Mouse (Mus musculus) lung, embryonic 14.5 days (tissue): ENCODE data around the gene Nit2. TPM values are rescaled to one million over a fixed set of nuclear protein-coding genes. Genes with fewer than 3 reads are reported as not detected.

Experiments
- ATAC-seq: fragments of 200-750 bp; cut with Nextera tagmentation; 2 replicates; pipeline ENCODE4 v1.8.0; 2017; ENCODE audit warnings: mild to moderate bottlenecking, moderate TSS enrichment, moderate library complexity; ENCODE audit not compliant: insufficient read depth
- DNase-seq: peaks from one replicate; pipeline ENCODE4 v3.0.0-alpha.2; 2015
- H3K27ac ChIP-seq: fragments of 300-500 bp; sonication (generic); 2 replicates; pipeline ENCODE4 v1.5.1; 2014; ENCODE audit warnings: low read depth, mild to moderate bottlenecking, moderate library complexity
- H3K27me3 ChIP-seq: fragments of 300-500 bp; sonication (generic); 2 replicates; pipeline ENCODE4 v1.6.1; 2014; ENCODE audit warnings: low read length, control low read depth; ENCODE audit not compliant: insufficient read depth
- H3K36me3 ChIP-seq: fragments of 300-500 bp; sonication (generic); 2 replicates; pipeline ENCODE4 v1.6.1; 2014; ENCODE audit warnings: control low read depth; ENCODE audit not compliant: insufficient read depth
- H3K4me1 ChIP-seq: fragments of 300-500 bp; sonication (generic); 2 replicates; pipeline ENCODE4 v1.6.1; 2014; ENCODE audit warnings: antibody characterized with exemption, control low read depth; ENCODE audit not compliant: insufficient read depth
- H3K4me2 ChIP-seq: fragments of 300-500 bp; sonication (generic); 2 replicates; pipeline ENCODE4 v1.6.1; 2014; ENCODE audit warnings: mild to moderate bottlenecking
- H3K4me3 ChIP-seq: fragments of 300-500 bp; sonication (generic); 2 replicates; pipeline ENCODE4 v1.5.1; 2014; ENCODE audit warnings: low read depth, low read length
- H3K9ac ChIP-seq: fragments of 300-500 bp; sonication (generic); 2 replicates; pipeline ENCODE4 v1.6.1; 2014
- H3K9me3 ChIP-seq: fragments of 300-500 bp; sonication (generic); 2 replicates; pipeline ENCODE4 v1.6.1; 2016; ENCODE audit warnings: low read depth, low read length, control low read depth
- CTCF ChIP-seq: IDR thresholded peaks from 2 replicates; pipeline ENCODE4 v1.5.1; 2016; ENCODE audit warnings: antibody characterized with exemption, low read depth
- WGBS: fragments of 180-500 bp; shearing (Covaris S2); extraction: QIAGEN DNeasy Blood & Tissue Kit; methylation state at CpG from one replicate; pipeline ENCODE4 v1.1.7; 2014; 5-methylcytosine and 5-hydroxymethylcytosine counted together
- polyA plus RNA-seq: library from polyadenylated mRNA; unstranded; fragments of >200 nt; fragmentation: Nextera tagmentation; extraction: Ambion mirVana; gene quantifications from 2 replicates; pipeline ENCODE4 v1.2.1, GENCODE M21; 2014

Gene Nit2
- polyA plus RNA-seq, 1 experiment from 2014 or later: 75.4 TPM

- peak overlapping the region; percentile 94 for H3K27ac ChIP-seq
- TF ChIP-seq CTCF: no peak
- DNase-seq (peak; percentile 47), ATAC-seq (peak; percentile 45; the same call in 1 of the 2 replicates)
- H3K27me3 ChIP-seq: no peaks in the 10 kb centered on the region
- peaks cover 8% of the 10 kb centered on the region; the same call in 1 of the 2 replicates for H3K4me1 ChIP-seq
- no peaks in the 10 kb centered on the region for H3K36me3 ChIP-seq
- H3K4me3 ChIP-seq: peak overlapping the region; percentile 99
- peak overlapping the region; percentile 96 for H3K9ac ChIP-seq
- H3K4me2 ChIP-seq: peak overlapping the region; percentile 75
- no peaks in the 10 kb centered on the region for H3K9me3 ChIP-seq
- under 1% methylated on average over 58 of the region's 59 CpGs for WGBS
These were observed 45.2 kb downstream of the Nit2 start for GRCm38 (mm10) chr16:57121816-57122415.

DNA sequence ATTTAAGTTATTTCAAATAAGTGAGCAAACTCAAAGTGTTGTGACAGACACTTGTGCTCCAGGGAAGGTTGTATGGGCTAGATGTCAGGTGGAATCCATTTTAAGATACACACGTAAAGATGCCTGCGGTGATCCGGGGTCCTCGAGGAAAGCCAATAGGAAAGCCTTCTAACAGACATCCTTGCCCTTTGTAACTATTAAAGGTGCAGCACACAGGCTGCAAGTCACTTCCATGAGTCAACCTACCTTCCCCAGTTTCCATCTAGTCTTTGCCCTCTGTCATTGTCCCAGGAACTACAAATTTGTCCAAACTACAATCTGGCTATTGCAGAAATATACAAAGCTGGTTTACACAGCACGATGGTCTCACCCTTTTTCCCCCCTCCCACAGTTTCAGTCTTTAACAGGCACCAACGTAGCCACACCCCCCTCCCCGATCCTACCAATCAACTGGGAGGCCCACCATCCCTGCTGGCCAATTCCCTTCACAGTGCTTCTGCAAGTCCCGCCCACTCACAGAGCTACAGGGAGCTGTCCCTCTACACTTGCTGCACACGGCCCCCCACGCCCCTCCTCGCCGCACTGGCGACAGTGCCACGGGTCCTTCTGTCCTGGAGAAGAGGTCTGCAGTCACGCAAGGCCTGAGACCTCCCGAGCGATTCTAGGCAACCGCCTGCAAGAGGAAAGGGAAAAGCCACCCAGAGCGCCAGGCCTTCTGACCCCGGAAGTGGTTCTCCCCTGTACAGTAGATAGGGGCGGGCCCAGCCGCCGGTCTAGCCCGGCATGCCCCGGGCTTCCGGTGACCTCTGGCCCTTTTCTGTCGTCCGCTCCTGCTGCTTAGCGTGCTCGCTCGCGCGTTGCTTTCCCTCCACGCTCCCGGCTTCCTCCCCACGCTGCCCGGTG is 46.0 kb downstream of the Nit2 start, which contains the start of gene Tomm70a:
Gene Tomm70a (plus strand): TSS at position 791 of the 903 bp plus-strand sequence.
- ATAC-seq (peak; percentile 99), DNase-seq (peak; percentile 95)
- H3K36me3 ChIP-seq: no peaks in the 10 kb centered on the region
- H3K27me3 ChIP-seq: no peaks in the 10 kb centered on the region
- WGBS: under 1% methylated on average over 36 of the region's 37 CpGs
- peak within 1 kb of the TSS; percentile 75 for H3K4me2 ChIP-seq
- peak within 1 kb of the TSS; percentile 94 for H3K27ac ChIP-seq
- peaks cover 8% of the 10 kb centered on the region; the same call in 1 of the 2 replicates for H3K4me1 ChIP-seq
- peak within 1 kb of the TSS; percentile 99 for H3K4me3 ChIP-seq
- TF ChIP-seq CTCF: no peak
- H3K9ac ChIP-seq: peak within 1 kb of the TSS; percentile 96
- H3K9me3 ChIP-seq: no peaks in the 10 kb centered on the region

GRCm38 (mm10) chr16:57117562-57117961 is 49.6 kb downstream of the Nit2 start:
- TF ChIP-seq CTCF: no peak
- Histone ChIP-seq H3K4me1 (no peaks in the 10 kb centered on the region), H3K4me3 (no peak overlapping the region), H3K36me3 (no peaks in the 10 kb centered on the region), H3K27me3 (no peaks in the 10 kb centered on the region), H3K27ac (no peak overlapping the region), H3K9me3 (no peaks in the 10 kb centered on the region), H3K4me2 (no peak overlapping the region), H3K9ac (no peak overlapping the region)
- DNase-seq: no peak
- no peak for ATAC-seq
- WGBS: 81% methylated on average over 2 of the region's 2 CpGs

DNA sequence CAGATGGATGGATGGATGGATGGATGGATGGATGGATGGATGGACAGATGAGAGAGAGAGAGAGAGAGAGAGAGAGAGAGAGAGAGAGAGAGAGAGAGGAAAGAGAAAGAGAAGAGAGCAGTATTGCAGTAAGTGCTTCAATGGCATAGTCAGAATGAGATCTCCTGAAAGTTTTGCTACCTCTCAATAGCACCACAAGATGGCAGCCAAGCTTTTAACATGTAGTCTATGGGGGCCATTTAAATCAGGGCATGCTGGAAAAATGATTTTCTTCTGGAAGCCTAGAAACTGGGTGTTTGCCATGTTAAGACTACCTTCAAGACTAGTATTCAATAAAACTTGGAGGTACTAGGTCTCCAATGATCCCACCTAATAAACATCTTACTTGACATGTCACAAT is 51.1 kb downstream of the Nit2 start:
- Histone ChIP-seq H3K4me2 (no peak overlapping the region), H3K9me3 (no peaks in the 10 kb centered on the region), H3K9ac (no peak overlapping the region), H3K36me3 (no peaks in the 10 kb centered on the region), H3K27me3 (no peaks in the 10 kb centered on the region), H3K4me3 (no peak overlapping the region), H3K4me1 (no peaks in the 10 kb centered on the region), H3K27ac (no peak overlapping the region)
- ATAC-seq (no peak), DNase-seq (peak; percentile 65)
- TF ChIP-seq CTCF: peak; percentile 46

Other genes with a start within 250 kb of the Nit2 start
- not detected in 2 replicates for gene Lnp1, start 239.3 kb downstream of the Nit2 start, polyA plus RNA-seq
- gene Tmem45a2, start 96.0 kb downstream of the Nit2 start, polyA plus RNA-seq: 0.29 and 0.34 TPM in 2 replicates
- gene Tomm70a, start 45.6 kb downstream of the Nit2 start, polyA plus RNA-seq: 57.3 and 62.0 TPM in 2 replicates
- 28.3 and 29.0 TPM in 2 replicates for gene Tbc1d23, start 64.2 kb upstream of the Nit2 start, polyA plus RNA-seq
- gene Tmem30c, start 125.5 kb upstream of the Nit2 start, polyA plus RNA-seq: 0.07 TPM in 1 of 2 replicates, not detected in the other
- gene Filip1l, start 185.8 kb upstream of the Nit2 start, polyA plus RNA-seq: 29.0 and 29.2 TPM in 2 replicates